Mouse (Mus musculus): ENCODE data around the gene Mrpl1.

Mrpl1 gene

GRCm38 (mm10) chr5:96209459-96209858 lies at the start of gene Mrpl1:
Mrpl1 (plus strand) TSS chr5:96209493.
- in situ Hi-C loops (cut with MboI), result no loop called here

- in situ Hi-C loops (cut with MboI), result no loop called here
Observed at GRCm38 (mm10) chr5:96160467-96161262, 48.6 kb upstream of the Mrpl1 start.

GRCm38 (mm10) chr5:96161263-96161577 lies 48.1 kb upstream of the Mrpl1 start:
- in situ Hi-C loops (cut with MboI), result no loop called here

GRCm38 (mm10) chr5:96161578-96162398 lies 47.5 kb upstream of the Mrpl1 start:
- in situ Hi-C loops (cut with MboI), result no loop called here

- in situ Hi-C loops (cut with MboI), result no loop called here
Observed at GRCm38 (mm10) chr5:96162399-96163331, 46.6 kb upstream of the Mrpl1 start.

- in situ Hi-C loops (cut with MboI), result no loop called here
Observed at GRCm38 (mm10) chr5:96163396-96164020, 45.8 kb upstream of the Mrpl1 start.

- in situ Hi-C loops (cut with MboI), result no loop called here
Observed at GRCm38 (mm10) chr5:96164021-96164411, 45.3 kb upstream of the Mrpl1 start, which contains the start of gene Cnot6l. Cnot6l (minus strand) TSS chr5:96164171.

GRCm38 (mm10) chr5:96166761-96167160 lies 42.5 kb upstream of the Mrpl1 start:
- in situ Hi-C loops (cut with MboI), result no loop called here

- in situ Hi-C loops (cut with MboI), result no loop called here
Observed at GRCm38 (mm10) chr5:96170443-96170842, 38.9 kb upstream of the Mrpl1 start.

GRCm38 (mm10) chr5:96171765-96172164 lies 37.5 kb upstream of the Mrpl1 start:
- in situ Hi-C loops (cut with MboI), result no loop called here

- in situ Hi-C loops (cut with MboI), result no loop called here
Observed at GRCm38 (mm10) chr5:96176121-96176520, 33.2 kb upstream of the Mrpl1 start.

- in situ Hi-C loops (cut with MboI), result no loop called here
Observed at GRCm38 (mm10) chr5:96176879-96177358, 32.4 kb upstream of the Mrpl1 start.

GRCm38 (mm10) chr5:96183211-96183610 lies 26.1 kb upstream of the Mrpl1 start:
- in situ Hi-C loops (cut with MboI), result no loop called here

GRCm38 (mm10) chr5:96183987-96184386 lies 25.3 kb upstream of the Mrpl1 start:
- in situ Hi-C loops (cut with MboI), result no loop called here

GRCm38 (mm10) chr5:96189761-96190160 lies 19.5 kb upstream of the Mrpl1 start:
- in situ Hi-C loops (cut with MboI), result no loop called here

- in situ Hi-C loops (cut with MboI), result no loop called here
Observed at GRCm38 (mm10) chr5:96191251-96191650, 18.0 kb upstream of the Mrpl1 start.

- in situ Hi-C loops (cut with MboI), result no loop called here
Observed at GRCm38 (mm10) chr5:96196547-96197052, 12.7 kb upstream of the Mrpl1 start.

GRCm38 (mm10) chr5:96198271-96198670 lies 11.0 kb upstream of the Mrpl1 start:
- in situ Hi-C loops (cut with MboI), result no loop called here

- in situ Hi-C loops (cut with MboI), result no loop called here
Observed at GRCm38 (mm10) chr5:96200269-96200668, 9.0 kb upstream of the Mrpl1 start.

GRCm38 (mm10) chr5:96201462-96202154 lies 7.7 kb upstream of the Mrpl1 start:
- in situ Hi-C loops (cut with MboI), result no loop called here

- in situ Hi-C loops (cut with MboI), result no loop called here
Observed at GRCm38 (mm10) chr5:96206897-96207296, 2.4 kb upstream of the Mrpl1 start.
